Mouse (Mus musculus) myocyte (in vitro differentiated cells): ENCODE results near the gene Prmt7. TPM values are rescaled to one million over a fixed set of nuclear protein-coding genes. Genes with fewer than 3 reads are reported as not detected.

ENCODE experiments used
- H3K27me3 ChIP-seq: one replicate; pipeline ENCODE4 v1.6.1; 2011; ENCODE audit not compliant: control insufficient read depth, insufficient read depth, insufficient read length
- H3K36me3 ChIP-seq: one replicate; pipeline ENCODE4 v1.6.1; 2011; ENCODE audit not compliant: control insufficient read depth, insufficient read depth
- H3K4me2 ChIP-seq: one replicate; pipeline ENCODE4 v1.6.1; 2011; ENCODE audit warnings: low read depth, control low read depth
- H3K4me3 ChIP-seq: one replicate; pipeline ENCODE4 v1.5.1; 2011; ENCODE audit warnings: mild to moderate bottlenecking, control low read depth, moderate library complexity
- H3K79me2 ChIP-seq: one replicate; pipeline ENCODE4 v1.6.1; 2011; ENCODE audit not compliant: control insufficient read depth, insufficient read depth
- H3ac ChIP-seq: one replicate; pipeline ENCODE4 v1.6.1; 2011; ENCODE audit not compliant: control insufficient read depth, insufficient read length
- CEBPB ChIP-seq: IDR thresholded peaks from 2 replicates; pipeline ENCODE4 v1.6.1; 2011; ENCODE audit warnings: mild to moderate bottlenecking, moderate library complexity; ENCODE audit not compliant: poor library complexity, insufficient read depth, severe bottlenecking
- E2F4 ChIP-seq: IDR thresholded peaks from one replicate; pipeline ENCODE4 v1.6.1; 2011; ENCODE audit warnings: mild to moderate bottlenecking, control low read depth, moderate library complexity; ENCODE audit not compliant: insufficient read depth
- MAX ChIP-seq: IDR thresholded peaks from one replicate; pipeline ENCODE4 v1.6.1; 2011; ENCODE audit warnings: low read depth, mild to moderate bottlenecking, control low read depth
- MYOD1 ChIP-seq, 3 experiments: IDR thresholded peaks; one replicate each; pipeline ENCODE4 v1.6.1; 2011; ENCODE audit warnings: control low read depth in 2 of 3, low read depth in 2 of 3, mild to moderate bottlenecking in 2 of 3, moderate library complexity in 1 of 3; ENCODE audit not compliant: insufficient read length in 2 of 3, control insufficient read depth in 1 of 3
- MYOG ChIP-seq, 3 experiments: IDR thresholded peaks; one replicate each; pipeline ENCODE4 v1.6.1; 2011; ENCODE audit warnings: control low read depth in 2 of 3, low read depth in 2 of 3, mild to moderate bottlenecking in 2 of 3; ENCODE audit not compliant: insufficient read length in 2 of 3, control insufficient read depth in 1 of 3, insufficient read depth in 1 of 3
- POLR2A ChIP-seq: IDR thresholded peaks from one replicate; pipeline ENCODE4 v1.6.1; 2011; ENCODE audit warnings: low read depth, mild to moderate bottlenecking, control low read depth, moderate library complexity; ENCODE audit not compliant: insufficient read length
- POLR2AphosphoS2 ChIP-seq: IDR thresholded peaks from one replicate; pipeline ENCODE4 v1.6.1; 2011; ENCODE audit warnings: low read depth, control low read depth; ENCODE audit not compliant: insufficient read length
- REST ChIP-seq: IDR thresholded peaks from one replicate; pipeline ENCODE4 v1.6.1; 2011; ENCODE audit warnings: mild to moderate bottlenecking, control low read depth, moderate library complexity; ENCODE audit not compliant: insufficient read depth, insufficient read length
- SRF ChIP-seq: IDR thresholded peaks from one replicate; pipeline ENCODE4 v1.6.1; 2011; ENCODE audit warnings: low read depth; ENCODE audit not compliant: control insufficient read depth, insufficient read length
- TCF12 ChIP-seq: IDR thresholded peaks from one replicate; pipeline ENCODE4 v1.6.1; 2011; ENCODE audit warnings: mild to moderate bottlenecking, control low read depth; ENCODE audit not compliant: poor library complexity, insufficient read depth, severe bottlenecking
- TCF3 ChIP-seq: IDR thresholded peaks from one replicate; pipeline ENCODE4 v1.6.1; 2011; ENCODE audit warnings: low read depth, control low read depth; ENCODE audit not compliant: insufficient read length
- USF1 ChIP-seq: IDR thresholded peaks from one replicate; pipeline ENCODE4 v1.6.1; 2011; ENCODE audit warnings: low read depth, mild to moderate bottlenecking, control low read depth, moderate library complexity
- polyA plus RNA-seq: library from polyadenylated mRNA; unstranded; fragments of >200 nt; fragmentation: generic; extraction: Trizol; gene quantifications from one replicate; pipeline ENCODE4 v1.2.1, GENCODE M21; 2012; ENCODE audit warnings: missing spikeins

Prmt7 gene
- polyA plus RNA-seq, 1 experiment: 36.4 TPM

DNA sequence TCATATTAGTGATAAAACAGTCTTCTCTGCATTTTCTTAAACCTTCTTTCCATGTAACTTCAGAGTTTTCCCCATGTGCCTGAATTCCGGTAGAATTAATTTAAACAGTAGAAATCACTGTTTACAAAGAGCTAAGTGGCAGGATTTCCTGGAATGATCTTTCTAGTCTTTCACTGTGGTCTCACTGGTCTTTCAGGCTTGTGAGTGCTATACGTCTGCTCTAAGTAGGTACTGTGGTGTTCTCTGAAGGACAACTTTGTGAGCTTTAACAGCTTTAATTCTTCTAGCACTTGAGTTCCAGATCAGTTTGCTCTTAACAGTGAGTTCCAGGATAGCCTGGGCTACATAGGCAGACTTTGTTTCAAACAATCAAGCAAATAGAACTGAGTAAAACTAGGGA, 32.3 kb upstream of the Prmt7 start:
- no peak overlapping the region for H3K4me3 ChIP-seq
- no peak overlapping the region for H3K4me2 ChIP-seq
- H3K27me3 ChIP-seq: no peaks in the 10 kb centered on the region
- peaks cover 32% of the 10 kb centered on the region for H3K79me2 ChIP-seq
- H3K36me3 ChIP-seq: peaks cover 11% of the 10 kb centered on the region
- no peak overlapping the region for H3ac ChIP-seq
- no peak for TF ChIP-seq MYOD1 (IDR thresholded peaks at IDR 0.05; ENCODE audit: control insufficient read depth in 1 of 3, insufficient read length in 2 of 3, low read depth in 2 of 3)
- TF ChIP-seq CEBPB: no peak
- TF ChIP-seq SRF: no peak
- no peak for TF ChIP-seq TCF3
- TF ChIP-seq TCF12: no peak
- no peak for TF ChIP-seq MAX

DNA sequence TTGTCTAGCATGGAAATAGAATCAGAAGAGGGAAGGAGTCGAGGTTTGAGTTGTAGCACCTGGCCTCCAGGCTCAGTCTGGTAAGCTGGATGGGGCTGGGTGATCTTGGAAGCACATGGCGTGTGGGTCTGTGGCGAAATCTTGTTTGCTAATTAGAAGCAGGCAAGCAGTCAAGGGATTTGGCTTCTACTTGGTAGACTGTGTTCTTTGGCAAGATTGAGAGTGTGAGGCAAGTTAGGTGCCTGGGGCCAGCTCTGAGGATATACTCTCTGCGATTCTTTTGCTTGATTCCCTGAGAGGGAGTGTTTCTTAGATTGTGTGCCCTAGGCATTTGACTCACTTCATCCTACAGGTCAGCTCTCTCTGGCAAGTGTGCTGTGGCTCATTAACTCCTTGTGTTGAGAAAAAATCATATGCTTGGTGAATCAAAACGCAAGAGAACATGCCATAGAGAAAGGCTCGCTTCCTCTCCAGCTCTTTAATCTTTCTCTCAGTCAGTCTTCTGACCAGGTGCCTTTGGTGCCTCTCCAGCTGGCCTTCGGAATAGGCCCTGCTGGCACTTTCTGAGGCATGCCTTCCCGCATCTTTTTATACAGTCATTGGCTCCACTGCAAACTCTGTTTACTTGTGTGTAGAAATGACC, 25.0 kb upstream of the Prmt7 start:
- Histone ChIP-seq H3K79me2 (no peaks in the 10 kb centered on the region), H3K27me3 (no peaks in the 10 kb centered on the region), H3ac (no peak overlapping the region), H3K4me2 (no peak overlapping the region), H3K4me3 (no peak overlapping the region), H3K36me3 (peaks cover 30% of the 10 kb centered on the region)
- TF ChIP-seq CEBPB (no peak), MAX (no peak), MYOG (IDR thresholded peaks at IDR 0.05; ENCODE audit: control insufficient read depth in 1 of 3, insufficient read depth in 1 of 3, insufficient read length in 2 of 3, low read depth in 2 of 3) (no peak), POLR2AphosphoS2 (no peak), SRF (no peak), REST (no peak), TCF3 (no peak), POLR2A (no peak), TCF12 (no peak)

DNA sequence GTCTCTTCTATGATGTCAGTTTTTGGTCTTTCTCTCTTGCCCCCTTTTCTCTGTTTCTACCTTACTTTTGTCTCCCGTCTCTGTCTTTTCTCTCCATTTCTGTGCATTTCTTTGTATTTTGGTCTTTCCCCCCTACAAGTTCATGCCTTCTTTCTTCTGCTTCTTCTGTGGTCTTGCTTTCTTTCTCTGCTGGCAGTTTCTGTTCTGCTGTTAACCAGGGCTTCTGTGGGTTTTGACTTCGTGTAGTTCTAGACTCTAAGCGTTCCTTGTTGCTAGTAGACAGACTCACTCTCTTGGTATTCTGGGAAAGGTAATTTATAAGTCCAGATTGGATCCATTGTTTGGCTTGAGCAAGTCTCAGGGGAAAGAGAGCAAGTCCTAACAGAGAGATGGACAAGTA, 24.3 kb upstream of the Prmt7 start:
- Histone ChIP-seq H3K79me2 (no peaks in the 10 kb centered on the region), H3K36me3 (peaks cover 30% of the 10 kb centered on the region), H3ac (no peak overlapping the region), H3K4me2 (no peak overlapping the region), H3K27me3 (no peaks in the 10 kb centered on the region), H3K4me3 (no peak overlapping the region)
- no peak for TF ChIP-seq POLR2AphosphoS2

DNA sequence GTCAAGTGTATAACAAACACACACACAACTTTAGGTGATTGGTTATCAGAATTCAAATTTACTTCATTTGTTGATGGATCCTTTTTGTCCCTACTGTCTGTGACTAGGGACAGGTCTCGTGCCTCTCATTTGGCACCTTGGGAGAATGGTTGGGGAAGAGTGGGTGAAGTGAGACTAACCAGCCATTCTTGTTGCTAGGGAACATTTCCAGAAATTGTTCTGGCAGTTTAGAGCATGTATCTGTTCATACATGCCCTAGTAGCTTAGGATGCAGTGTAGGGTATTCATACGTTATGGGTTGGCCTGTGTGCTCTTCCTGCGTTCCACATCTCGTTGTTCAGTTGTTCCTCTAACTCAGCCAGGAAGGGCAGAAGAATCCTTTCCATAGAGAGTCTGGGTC, 21.6 kb upstream of the Prmt7 start:
- no peak overlapping the region for H3ac ChIP-seq
- H3K4me2 ChIP-seq: no peak overlapping the region
- no peaks in the 10 kb centered on the region for H3K27me3 ChIP-seq
- H3K4me3 ChIP-seq: no peak overlapping the region
- H3K79me2 ChIP-seq: no peaks in the 10 kb centered on the region
- TF ChIP-seq POLR2A (no peak), MYOD1 (IDR thresholded peaks at IDR 0.05; ENCODE audit: control insufficient read depth in 1 of 3, insufficient read length in 2 of 3, low read depth in 2 of 3) (no peak), TCF3 (no peak), E2F4 (no peak), CEBPB (no peak), MYOG (IDR thresholded peaks at IDR 0.05; ENCODE audit: control insufficient read depth in 1 of 3, insufficient read depth in 1 of 3, insufficient read length in 2 of 3, low read depth in 2 of 3) (no peak), POLR2AphosphoS2 (no peak), MAX (no peak), REST (no peak), USF1 (no peak), SRF (no peak), TCF12 (no peak)
- peaks cover 21% of the 10 kb centered on the region for H3K36me3 ChIP-seq

DNA sequence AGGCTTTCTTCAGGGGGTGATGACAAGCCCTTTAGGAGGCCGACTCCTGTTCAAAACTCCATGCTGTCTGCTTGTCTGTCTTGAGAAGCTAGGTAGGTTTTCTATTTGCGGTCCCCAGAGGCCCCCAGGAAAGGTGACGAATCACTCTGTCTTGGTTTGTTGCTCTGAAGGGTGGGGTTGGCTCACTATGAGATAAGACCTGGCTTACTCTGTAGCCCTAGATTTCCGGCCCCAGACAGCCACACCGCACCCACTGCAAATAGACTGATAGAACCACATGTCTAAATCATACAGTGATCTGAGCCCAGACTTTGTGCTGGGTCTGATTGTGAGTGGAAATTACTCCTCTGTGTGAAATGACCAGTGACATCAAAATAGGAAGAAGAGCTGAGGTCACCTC, 19.1 kb upstream of the Prmt7 start:
- no peak overlapping the region for H3K4me3 ChIP-seq
- TF ChIP-seq CEBPB (no peak), TCF12 (no peak), POLR2AphosphoS2 (no peak), POLR2A (no peak), REST (no peak), MAX (no peak), MYOG (IDR thresholded peaks at IDR 0.05; ENCODE audit: control insufficient read depth in 1 of 3, insufficient read depth in 1 of 3, insufficient read length in 2 of 3, low read depth in 2 of 3) (no peak), MYOD1 (IDR thresholded peaks at IDR 0.05; ENCODE audit: control insufficient read depth in 1 of 3, insufficient read length in 2 of 3, low read depth in 2 of 3) (no peak), TCF3 (no peak), USF1 (no peak), SRF (no peak), E2F4 (no peak)
- no peaks in the 10 kb centered on the region for H3K79me2 ChIP-seq
- H3K27me3 ChIP-seq: no peaks in the 10 kb centered on the region
- no peak overlapping the region for H3ac ChIP-seq
- no peak overlapping the region for H3K4me2 ChIP-seq
- H3K36me3 ChIP-seq: peaks cover 18% of the 10 kb centered on the region
